Mouse (Mus musculus) MEL (cell line): ENCODE data around the gene Acat2. TPM values are rescaled to one million over a fixed set of nuclear protein-coding genes. Genes with fewer than 3 reads are reported as not detected.

Source experiments
- DNase-seq: peaks from one replicate; pipeline ENCODE4 v3.0.0; 2011; ENCODE audit warnings: low read depth, low spot score
- H3K27ac ChIP-seq: 2 replicates; pipeline ENCODE4 v1.5.1; 2012; ENCODE audit warnings: low read depth, mild to moderate bottlenecking, control low read depth, low read length, moderate library complexity; ENCODE audit not compliant: control insufficient read depth
- H3K27me3 ChIP-seq, 2 experiments: fragments of 150-350 bp in 1 of 2; sonication (generic) in 1 of 2; 2 replicates each; pipeline ENCODE4 v1.6.1; 2012; ENCODE audit warnings: low read length in 2 of 2, mild to moderate bottlenecking in 2 of 2, improper control_type of control experiment in 1 of 2, moderate library complexity in 1 of 2; ENCODE audit not compliant: insufficient read depth in 2 of 2, control insufficient read depth in 1 of 2
- H3K36me3 ChIP-seq, 2 experiments: 2 replicates each; pipeline ENCODE4 v1.6.1; 2012 to 2014; ENCODE audit warnings: low read length in 2 of 2, improper control_type of control experiment in 1 of 2, inconsistent platforms in 1 of 2, mild to moderate bottlenecking in 1 of 2; ENCODE audit not compliant: insufficient read depth in 2 of 2, control insufficient read depth in 1 of 2
- H3K4me1 ChIP-seq, 2 experiments: fragments of 150-350 bp in 1 of 2; sonication (generic) in 1 of 2; 2 replicates each; pipeline ENCODE4 v1.6.1; 2012; ENCODE audit warnings: low read length in 2 of 2, improper control_type of control experiment in 1 of 2, mild to moderate bottlenecking in 1 of 2; ENCODE audit not compliant: insufficient read depth in 2 of 2, control insufficient read depth in 1 of 2
- H3K4me3 ChIP-seq, 2 experiments: fragments of 150-350 bp in 1 of 2; sonication (generic) in 1 of 2; 2 replicates each; pipeline ENCODE4 v1.5.1; 2012; ENCODE audit warnings: low read depth in 2 of 2, low read length in 2 of 2, mild to moderate bottlenecking in 2 of 2, moderate library complexity in 2 of 2, control low read depth in 1 of 2, improper control_type of control experiment in 1 of 2; ENCODE audit not compliant: control insufficient read depth in 1 of 2, insufficient read depth in 1 of 2
- H3K79me2 ChIP-seq: 2 replicates; pipeline ENCODE4 v1.6.1; 2012; ENCODE audit warnings: mild to moderate bottlenecking, low read length, moderate library complexity; ENCODE audit not compliant: control insufficient read depth, poor library complexity, insufficient read depth
- H3K9ac ChIP-seq: 2 replicates; pipeline ENCODE4 v1.6.1; 2012; ENCODE audit warnings: low read depth, mild to moderate bottlenecking, control low read depth, low read length, moderate library complexity; ENCODE audit not compliant: control insufficient read depth, poor library complexity, severe bottlenecking
- H3K9me3 ChIP-seq: fragments of 150-350 bp; sonication (generic); replicated peaks from 2 replicates; pipeline ENCODE4 v1.6.1; 2012; ENCODE audit warnings: mild to moderate bottlenecking, low read length, improper control_type of control experiment, moderate library complexity; ENCODE audit not compliant: insufficient read depth
- CHD1 ChIP-seq: IDR thresholded peaks from 2 replicates; pipeline ENCODE4 v1.6.1; 2012; ENCODE audit warnings: low read depth, mild to moderate bottlenecking, inconsistent platforms, low read length, improper control_type of control experiment
- CHD2 ChIP-seq: IDR thresholded peaks from 2 replicates; pipeline ENCODE4 v1.6.1; 2011; ENCODE audit warnings: low read length, improper control_type of control experiment
- ELF1 ChIP-seq: IDR thresholded peaks from 2 replicates; pipeline ENCODE4 v1.6.1; 2014; ENCODE audit warnings: low read depth, mild to moderate bottlenecking, inconsistent platforms, low read length, improper control_type of control experiment, moderate library complexity
- EP300 ChIP-seq, 2 experiments: IDR thresholded peaks; 2 replicates each; pipeline ENCODE4 v1.6.1; 2011; ENCODE audit warnings: improper control_type of control experiment in 2 of 2, low read length in 2 of 2, low read depth in 1 of 2, mild to moderate bottlenecking in 1 of 2
- HCFC1 ChIP-seq: IDR thresholded peaks from 2 replicates; pipeline ENCODE4 v1.6.1; 2012; ENCODE audit warnings: low read depth, mild to moderate bottlenecking, inconsistent platforms, low read length, improper control_type of control experiment, moderate library complexity
- JUND ChIP-seq: IDR thresholded peaks from 2 replicates; pipeline ENCODE4 v1.6.1; 2011; ENCODE audit warnings: low read depth, mild to moderate bottlenecking, improper control_type of control experiment, low read length
- KAT2A ChIP-seq: conservative IDR thresholded peaks from 2 replicates; pipeline ENCODE4 v1.6.1; 2012; ENCODE audit warnings: low read depth, low read length, improper control_type of control experiment, inconsistent platforms
- MAFK ChIP-seq: IDR thresholded peaks from 2 replicates; pipeline ENCODE4 v1.6.1; 2011; ENCODE audit warnings: low read depth, mild to moderate bottlenecking, low read length, improper control_type of control experiment, borderline replicate concordance
- MAX ChIP-seq: IDR thresholded peaks from 2 replicates; pipeline ENCODE4 v1.6.1; 2011; ENCODE audit warnings: low read length, improper control_type of control experiment
- MAZ ChIP-seq: IDR thresholded peaks from 2 replicates; pipeline ENCODE4 v1.6.1; 2012; ENCODE audit warnings: low read depth, mild to moderate bottlenecking, inconsistent platforms, low read length, improper control_type of control experiment
- MEF2A ChIP-seq: IDR thresholded peaks from 2 replicates; pipeline ENCODE4 v1.6.1; 2014; ENCODE audit warnings: low read depth, mild to moderate bottlenecking, inconsistent platforms, low read length, improper control_type of control experiment; ENCODE audit not compliant: poor library complexity, insufficient replicate concordance, severe bottlenecking; ENCODE audit errors: extremely low read depth
- MXI1 ChIP-seq: IDR thresholded peaks from 2 replicates; pipeline ENCODE4 v1.6.1; 2011; ENCODE audit warnings: mild to moderate bottlenecking, low read depth, low read length, improper control_type of control experiment
- MYB ChIP-seq: IDR thresholded peaks from 2 replicates; pipeline ENCODE4 v1.6.1; 2011; ENCODE audit warnings: mild to moderate bottlenecking, low read depth, low read length, improper control_type of control experiment
- NRF1 ChIP-seq: IDR thresholded peaks from 2 replicates; pipeline ENCODE4 v1.6.1; 2014; ENCODE audit warnings: low read depth, mild to moderate bottlenecking, inconsistent platforms, low read length, improper control_type of control experiment, moderate library complexity; ENCODE audit not compliant: poor library complexity, insufficient read depth, severe bottlenecking
- RAD21 ChIP-seq: IDR thresholded peaks from 2 replicates; pipeline ENCODE4 v1.6.1; 2011; ENCODE audit warnings: mild to moderate bottlenecking, low read depth, low read length, improper control_type of control experiment
- SMC3 ChIP-seq: IDR thresholded peaks from 2 replicates; pipeline ENCODE4 v1.6.1; 2011; ENCODE audit warnings: low read depth, low read length, improper control_type of control experiment
- TCF12 ChIP-seq: IDR thresholded peaks from 2 replicates; pipeline ENCODE4 v1.6.1; 2014; ENCODE audit warnings: low read depth, mild to moderate bottlenecking, inconsistent platforms, low read length, improper control_type of control experiment, moderate library complexity
- UBTF ChIP-seq: IDR thresholded peaks from 2 replicates; pipeline ENCODE4 v1.6.1; 2012; ENCODE audit warnings: low read depth, mild to moderate bottlenecking, inconsistent platforms, low read length, improper control_type of control experiment, moderate library complexity, borderline replicate concordance; ENCODE audit not compliant: insufficient read depth
- USF1 ChIP-seq: IDR thresholded peaks from 2 replicates; pipeline ENCODE4 v1.6.1; 2014; ENCODE audit warnings: low read depth, mild to moderate bottlenecking, inconsistent platforms, low read length, improper control_type of control experiment, moderate library complexity
- polyA plus RNA-seq, 2 experiments: library from polyadenylated mRNA; stranded (reverse) in 1 of 2; unstranded in 1 of 2; fragments of >175 nt in 1 of 2; fragments of >200 nt in 1 of 2; gene quantifications; 2 replicates each; pipeline versions ENCODE4 v1.2.1 to v1.2.4; 2012; ENCODE audit warnings: low replicate concordance in 2 of 2, low read depth in 1 of 2; ENCODE audit not compliant: insufficient read length in 2 of 2, insufficient read depth in 1 of 2, missing spikeins in 1 of 2
- total RNA-seq: library from RNA; depleted of rRNA; stranded (reverse); fragments of 300-350 nt; gene quantifications from 2 replicates; pipeline ENCODE4 v1.2.3, GENCODE M21; 2012

The Acat2 gene
- total and polyA plus RNA-seq, 3 experiments = 33.8 to 60.1 TPM; not detected in 1

DNA sequence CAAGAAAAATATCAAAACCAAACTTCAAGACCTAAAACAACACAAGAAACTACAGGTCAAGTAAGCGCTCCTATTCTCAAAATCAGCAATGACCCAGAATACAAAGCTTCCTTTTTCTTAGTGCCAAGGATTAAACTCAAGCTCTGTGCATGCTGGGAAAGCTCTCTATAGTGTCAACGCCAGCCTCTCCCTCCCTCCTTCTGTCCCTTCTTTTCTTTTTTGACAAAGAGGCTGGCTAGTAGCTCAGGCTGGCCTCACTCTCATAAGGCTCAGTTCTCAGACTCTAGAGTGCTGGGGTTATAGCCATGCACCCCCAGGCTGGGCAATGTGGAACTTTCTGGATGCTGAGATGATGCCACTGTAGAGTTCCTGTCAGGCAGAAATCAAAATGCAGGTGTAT is 22.5 kb downstream of the Acat2 start:
- H3K9ac ChIP-seq = no peak overlapping the region
- H3K79me2 ChIP-seq = no peaks in the 10 kb centered on the region
- TF ChIP-seq MAFK (no peak), CHD2 (no peak), RAD21 (no peak), MXI1 (no peak), MEF2A (no peak), CHD1 (no peak), ELF1 (no peak), NRF1 (no peak), MAX (no peak), EP300 (IDR thresholded peaks at IDR 0.05; ENCODE audit: low read depth in 1 of 2, low read length in 2 of 2) (no peak), KAT2A (no peak)
- peaks cover 0 to 5% of the 10 kb centered on the region in 2 experiments; a peak in 2 of 4 replicates for H3K36me3 ChIP-seq
- no peak for DNase-seq
- H3K4me1 ChIP-seq = peaks cover 5 to 6% of the 10 kb centered on the region in 2 experiments; a peak in 3 of 4 replicates
- H3K27ac ChIP-seq = no peak overlapping the region
- H3K27me3 ChIP-seq = no peaks in the 10 kb centered on the region
- H3K9me3 ChIP-seq = no peaks in the 10 kb centered on the region
- H3K4me3 ChIP-seq = no peak overlapping the region

DNA sequence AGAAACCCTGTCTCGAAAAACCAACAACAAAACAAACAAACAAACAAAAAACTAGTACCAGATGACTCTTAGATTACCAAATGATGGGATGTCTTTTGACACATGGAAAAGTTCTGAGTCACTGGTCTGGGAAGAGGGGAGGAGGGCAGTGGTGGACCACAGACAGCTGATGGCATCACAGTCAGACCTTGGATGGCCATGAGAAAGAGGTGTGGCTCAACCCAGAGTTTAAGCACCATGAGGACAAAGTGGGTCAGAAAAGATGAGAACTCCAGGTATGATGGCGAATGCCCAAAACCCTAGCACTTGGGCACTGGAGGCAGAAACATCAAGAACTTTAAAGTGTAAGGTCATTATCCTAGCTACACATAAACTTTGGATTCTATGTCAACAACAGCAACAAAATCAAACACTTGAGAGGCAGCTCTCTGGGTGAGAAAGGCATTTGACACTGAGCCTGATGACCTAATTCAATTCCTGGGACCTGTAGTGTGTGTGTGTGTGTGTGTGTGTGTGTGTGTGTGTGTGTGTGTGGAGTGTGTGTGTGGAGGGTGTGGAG is 23.1 kb downstream of the Acat2 start:
- Histone ChIP-seq H3K9ac (no peak overlapping the region), H3K9me3 (no peaks in the 10 kb centered on the region), H3K27me3 (no peaks in the 10 kb centered on the region), H3K79me2 (no peaks in the 10 kb centered on the region), H3K36me3 (peaks cover 0 to 5% of the 10 kb centered on the region in 2 experiments; a peak in 1 of 4 replicates), H3K4me3 (no peak overlapping the region), H3K4me1 (peaks cover 5 to 6% of the 10 kb centered on the region in 2 experiments; a peak in 3 of 4 replicates), H3K27ac (no peak overlapping the region)
- no peak for TF ChIP-seq TCF12
- no peak for TF ChIP-seq MAZ
- TF ChIP-seq JUND = no peak
- no peak for TF ChIP-seq NRF1
- TF ChIP-seq RAD21 = no peak
- no peak for TF ChIP-seq USF1
- TF ChIP-seq SMC3 = no peak
- TF ChIP-seq HCFC1 = no peak
- TF ChIP-seq MYB = no peak
- no peak for TF ChIP-seq UBTF
- no peak for DNase-seq
